Mouse (Mus musculus) ES-E14 (cell line): ENCODE measurements around the gene Sacm1l.

ENCODE experiments used
- CHD2 ChIP-seq: IDR thresholded peaks from 2 replicates; pipeline ENCODE4 v1.6.1; 2014; ENCODE audit warnings: mild to moderate bottlenecking, low read depth, low read length, inconsistent platforms
- HCFC1 ChIP-seq: IDR thresholded peaks from 2 replicates; pipeline ENCODE4 v1.6.1; 2012; ENCODE audit warnings: low read length, inconsistent platforms, borderline replicate concordance; ENCODE audit not compliant: insufficient read depth
- MAFK ChIP-seq: IDR thresholded peaks from 2 replicates; pipeline ENCODE4 v1.6.1; 2014; ENCODE audit warnings: mild to moderate bottlenecking, low read depth, low read length, inconsistent platforms; ENCODE audit not compliant: insufficient read depth
- ZC3H11A ChIP-seq: IDR thresholded peaks from 2 replicates; pipeline ENCODE4 v1.6.1; 2012; ENCODE audit warnings: low read depth, mild to moderate bottlenecking, inconsistent platforms, low read length, borderline replicate concordance

DNA sequence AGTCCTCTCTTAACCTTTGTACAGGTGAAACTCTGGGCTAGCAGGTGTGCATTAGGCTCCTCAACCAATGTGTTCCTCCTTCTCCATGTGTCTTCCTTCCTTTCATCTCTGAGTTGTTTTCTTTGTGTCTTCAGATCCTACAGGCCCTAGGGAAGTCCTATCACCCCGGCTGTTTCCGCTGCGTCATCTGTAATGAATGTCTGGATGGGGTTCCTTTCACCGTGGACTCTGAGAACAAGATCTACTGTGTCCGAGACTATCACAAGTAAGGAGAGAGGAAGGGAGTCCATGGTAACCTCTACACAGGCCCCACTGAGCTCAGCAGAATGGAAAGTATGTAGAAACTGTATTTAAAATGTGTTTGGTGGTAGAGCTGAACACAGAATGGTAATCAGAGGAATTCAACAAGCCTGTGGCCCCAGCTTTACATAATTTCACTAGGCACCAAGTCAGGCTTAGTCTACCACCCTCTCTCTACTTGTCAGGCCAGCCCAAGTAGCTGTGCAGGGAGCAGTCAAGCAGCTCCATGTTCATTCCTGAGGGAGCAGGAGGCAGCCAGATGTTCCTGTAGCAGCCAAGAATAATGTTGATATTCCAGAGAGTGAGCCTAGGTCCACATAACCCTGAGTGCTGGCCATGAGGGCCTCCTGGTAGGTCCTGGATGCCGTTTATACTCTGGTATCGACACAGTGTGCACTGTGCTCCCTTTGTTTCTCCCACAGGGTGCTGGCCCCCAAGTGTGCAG is 12.7 kb upstream of the Sacm1l start:
- TF ChIP-seq ZC3H11A (no peak), CHD2 (no peak), MAFK (no peak), HCFC1 (no peak)
